Mouse (Mus musculus) embryonic fibroblast, embryonic 13.5 days (primary cell): Measurements from ENCODE around the gene Tnfsf15. TPM values are rescaled to one million over a fixed set of nuclear protein-coding genes. Genes with fewer than 3 reads are reported as not detected.

ENCODE experiments used
- H3K27ac ChIP-seq: 2 replicates; pipeline ENCODE4 v1.5.1; 2012; ENCODE audit warnings: low read length, control low read depth, inconsistent platforms; ENCODE audit not compliant: insufficient read depth
- H3K4me1 ChIP-seq: 2 replicates; pipeline ENCODE4 v1.6.1; 2011; ENCODE audit warnings: low read length; ENCODE audit not compliant: control insufficient read depth, insufficient read depth
- H3K4me3 ChIP-seq: 2 replicates; pipeline ENCODE4 v1.5.1; 2011; ENCODE audit warnings: mild to moderate bottlenecking, control low read depth, low read length; ENCODE audit not compliant: insufficient read depth
- CTCF ChIP-seq: IDR thresholded peaks from 2 replicates; pipeline ENCODE4 v1.5.1; 2011; ENCODE audit warnings: mild to moderate bottlenecking, control low read depth, low read length, moderate library complexity, borderline replicate concordance; ENCODE audit not compliant: insufficient read depth
- POLR2A ChIP-seq: IDR thresholded peaks from 2 replicates; pipeline ENCODE4 v1.6.1; 2011; ENCODE audit warnings: low read depth, mild to moderate bottlenecking, control low read depth, low read length, moderate library complexity
- polyA plus RNA-seq: library from polyadenylated mRNA; stranded (reverse); fragments of >200 nt; gene quantifications from 2 replicates; pipeline ENCODE4 v1.2.4, GENCODE M21; 2011; ENCODE audit warnings: low read depth; ENCODE audit not compliant: missing spikeins, insufficient read length

The Tnfsf15 gene
- polyA plus RNA-seq, 1 experiment: 3.3 TPM

- Histone ChIP-seq H3K27ac (no peak overlapping the region), H3K4me1 (peaks cover 5% of the 10 kb centered on the region), H3K4me3 (no peak overlapping the region)
- TF ChIP-seq CTCF: no peak
- TF ChIP-seq POLR2A: no peak
These were observed 24.2 kb upstream of the Tnfsf15 start for GRCm38 (mm10) chr4:63769161-63769560.

- Histone ChIP-seq H3K4me1 (no peaks in the 10 kb centered on the region), H3K27ac (no peak overlapping the region), H3K4me3 (no peak overlapping the region)
- TF ChIP-seq POLR2A: no peak
- TF ChIP-seq CTCF: no peak
These were observed 20.1 kb upstream of the Tnfsf15 start for GRCm38 (mm10) chr4:63765050-63765449.

- TF ChIP-seq POLR2A (no peak), CTCF (no peak)
- Histone ChIP-seq H3K4me1 (no peaks in the 10 kb centered on the region), H3K27ac (no peak overlapping the region), H3K4me3 (no peak overlapping the region)
These were observed 15.0 kb upstream of the Tnfsf15 start for GRCm38 (mm10) chr4:63759931-63760330.

- Histone ChIP-seq H3K27ac (peak overlapping the region; percentile 94), H3K4me3 (no peak overlapping the region), H3K4me1 (0 out of 2 replicates have a peak, but pooled peaks cover 6% of the 10 kb centered on the region)
- TF ChIP-seq POLR2A (no peak), CTCF (no peak)
These were observed 12.7 kb upstream of the Tnfsf15 start for GRCm38 (mm10) chr4:63757527-63758154.

- H3K4me1 ChIP-seq: peaks cover 11% of the 10 kb centered on the region; the same call in 1 of the 2 replicates
- peak overlapping the region; percentile 20 for H3K27ac ChIP-seq
- no peak for TF ChIP-seq POLR2A
- no peak for TF ChIP-seq CTCF
- no peak overlapping the region for H3K4me3 ChIP-seq
These were observed 11.2 kb upstream of the Tnfsf15 start for GRCm38 (mm10) chr4:63756072-63756471.

- peaks cover 11% of the 10 kb centered on the region; the same call in 1 of the 2 replicates for H3K4me1 ChIP-seq
- TF ChIP-seq POLR2A (no peak), CTCF (no peak)
These were observed 9.6 kb upstream of the Tnfsf15 start for GRCm38 (mm10) chr4:63754467-63755020.

GRCm38 (mm10) chr4:63753855-63754254 lies 8.9 kb upstream of the Tnfsf15 start:
- no peak for TF ChIP-seq CTCF
- no peak for TF ChIP-seq POLR2A
- Histone ChIP-seq H3K27ac (0 out of 2 replicates have a peak overlapping the region, but pooled peaks have one; percentile 42), H3K4me1 (peaks cover 11% of the 10 kb centered on the region; the same call in 1 of the 2 replicates), H3K4me3 (no peak overlapping the region)

More at GRCm38 (mm10) chr4:63754467-63755020, 9.6 kb upstream of the Tnfsf15 start:
- H3K27ac ChIP-seq: no peak overlapping the region
- H3K4me3 ChIP-seq: no peak overlapping the region

- H3K27ac ChIP-seq: peak overlapping the region; percentile 59
- peaks cover 11% of the 10 kb centered on the region; the same call in 1 of the 2 replicates for H3K4me1 ChIP-seq
- TF ChIP-seq CTCF (peak; percentile 52; the same call in 1 of the 2 replicates), POLR2A (no peak)
These were observed 8.0 kb upstream of the Tnfsf15 start for GRCm38 (mm10) chr4:63752687-63753523.

GRCm38 (mm10) chr4:63748061-63748730 lies 3.3 kb upstream of the Tnfsf15 start:
- TF ChIP-seq POLR2A: no peak
- no peak for TF ChIP-seq CTCF
- H3K27ac ChIP-seq: no peak overlapping the region
- H3K4me3 ChIP-seq: no peak overlapping the region
- H3K4me1 ChIP-seq: peaks cover 8% of the 10 kb centered on the region; the same call in 1 of the 2 replicates

More at GRCm38 (mm10) chr4:63752687-63753523, 8.0 kb upstream of the Tnfsf15 start:
- no peak overlapping the region for H3K4me3 ChIP-seq
